Mouse (Mus musculus) lung, postnatal 0 days (tissue): ENCODE results near the gene Cog6.

Experiments
- CTCF ChIP-seq: IDR thresholded peaks from 2 replicates; pipeline ENCODE4 v1.5.1; 2016; ENCODE audit warnings: antibody characterized with exemption, mild to moderate bottlenecking
- EP300 ChIP-seq: IDR thresholded peaks from 2 replicates; pipeline ENCODE4 v1.6.1; 2016; ENCODE audit warnings: antibody characterized with exemption, mild to moderate bottlenecking, control low read depth

DNA sequence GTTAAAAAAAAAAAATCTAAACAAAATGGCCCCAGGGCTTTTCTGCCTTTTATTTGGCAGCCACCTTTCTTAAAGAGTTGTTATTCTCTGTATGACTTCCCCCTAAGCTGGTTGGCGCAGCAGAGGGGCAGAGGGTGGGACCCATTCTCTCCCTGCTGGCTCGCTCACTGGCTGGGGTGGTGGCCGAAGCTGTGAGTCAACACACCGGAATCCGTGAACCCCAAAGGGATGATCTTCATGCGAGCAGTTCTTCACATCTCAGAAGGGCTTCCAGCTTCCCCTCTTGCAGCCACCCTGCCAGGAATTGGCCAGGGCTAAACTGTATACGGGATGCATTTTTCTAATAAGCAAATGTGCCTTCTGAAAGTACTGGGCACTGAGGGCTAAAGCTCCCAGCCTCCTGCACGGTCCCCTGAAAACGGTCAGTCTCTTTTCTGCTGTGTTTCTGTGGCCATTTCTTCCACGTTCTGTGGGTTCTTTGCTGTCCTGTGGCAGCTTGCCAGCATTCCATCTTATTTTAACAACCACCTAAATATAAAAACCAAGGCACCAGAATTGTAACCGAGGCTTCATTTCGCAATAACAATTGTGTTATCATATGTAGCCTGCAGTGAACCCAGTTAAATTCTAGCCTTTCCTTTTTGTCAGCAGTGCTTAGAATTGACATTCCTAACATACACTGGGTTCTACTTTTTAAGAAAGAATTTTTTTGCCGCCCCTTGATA, 46.5 kb upstream of the Cog6 start:
- TF ChIP-seq CTCF, result no peak
- TF ChIP-seq EP300, result no peak
